Mouse (Mus musculus) liver, postnatal 0 days (tissue): Measurements from ENCODE around the gene Ngp. TPM values are rescaled to one million over a fixed set of nuclear protein-coding genes. Genes with fewer than 3 reads are reported as not detected.

ENCODE experiments used
- ATAC-seq: fragments of 200-750 bp; cut with Nextera tagmentation; 2 replicates; pipeline ENCODE4 v1.8.0; 2017; ENCODE audit warnings: mild to moderate bottlenecking, moderate library complexity
- DNase-seq: peaks from one replicate; pipeline ENCODE4 v3.0.0-alpha.2; 2016
- H3K27ac ChIP-seq: fragments of 300-500 bp; sonication (generic); 2 replicates; pipeline ENCODE4 v1.5.1; 2014; ENCODE audit warnings: antibody characterized with exemption, moderate library complexity, mild to moderate bottlenecking, low read depth
- H3K27me3 ChIP-seq: fragments of 300-500 bp; sonication (generic); 2 replicates; pipeline ENCODE4 v1.6.1; 2014; ENCODE audit warnings: low read length, control low read depth, mixed read lengths; ENCODE audit not compliant: insufficient read depth
- H3K36me3 ChIP-seq: fragments of 300-500 bp; sonication (generic); replicated peaks from 2 replicates; pipeline ENCODE4 v1.6.1; 2014; ENCODE audit warnings: mild to moderate bottlenecking, control low read depth, low read length, moderate library complexity, mixed read lengths; ENCODE audit not compliant: insufficient read depth
- H3K4me1 ChIP-seq: fragments of 300-500 bp; sonication (generic); 2 replicates; pipeline ENCODE4 v1.6.1; 2014; ENCODE audit warnings: antibody characterized with exemption, mild to moderate bottlenecking, control low read depth; ENCODE audit not compliant: insufficient read depth
- H3K4me2 ChIP-seq: fragments of 300-500 bp; sonication (generic); 2 replicates; pipeline ENCODE4 v1.6.1; 2014; ENCODE audit warnings: low read depth, mild to moderate bottlenecking, low read length, moderate library complexity, mixed read lengths
- H3K4me3 ChIP-seq: fragments of 300-500 bp; sonication (generic); 2 replicates; pipeline ENCODE4 v1.5.1; 2014; ENCODE audit warnings: low read depth, low read length
- H3K9ac ChIP-seq: fragments of 300-500 bp; sonication (generic); replicated peaks from 2 replicates; pipeline ENCODE4 v1.6.1; 2014; ENCODE audit warnings: mild to moderate bottlenecking, moderate library complexity
- H3K9me3 ChIP-seq: fragments of 300-500 bp; sonication (generic); 2 replicates; pipeline ENCODE4 v1.6.1; 2016; ENCODE audit warnings: mild to moderate bottlenecking, control low read depth, low read length, mixed read lengths
- CTCF ChIP-seq: sonication (generic); IDR thresholded peaks from 2 replicates; pipeline ENCODE4 v1.5.1; 2016; ENCODE audit warnings: antibody characterized with exemption, low read depth
- EP300 ChIP-seq: IDR thresholded peaks from 2 replicates; pipeline ENCODE4 v1.6.1; 2016; ENCODE audit warnings: antibody characterized with exemption, low read depth, mild to moderate bottlenecking
- WGBS: fragments of 180-500 bp; shearing (Covaris S2); extraction: QIAGEN DNeasy Blood & Tissue Kit; methylation state at CpG from one replicate; pipeline ENCODE4 v1.1.7; 2014; ENCODE audit not compliant: insufficient replicate concordance; 5-methylcytosine and 5-hydroxymethylcytosine counted together
- polyA plus RNA-seq: library from polyadenylated mRNA; unstranded; fragments of >200 nt; fragmentation: Nextera tagmentation; extraction: Ambion mirVana; gene quantifications from 2 replicates; pipeline ENCODE4 v1.2.1, GENCODE M21; 2015

Ngp gene
- polyA plus RNA-seq, 1 experiment from 2014 or later, result 1,016 TPM

DNA sequence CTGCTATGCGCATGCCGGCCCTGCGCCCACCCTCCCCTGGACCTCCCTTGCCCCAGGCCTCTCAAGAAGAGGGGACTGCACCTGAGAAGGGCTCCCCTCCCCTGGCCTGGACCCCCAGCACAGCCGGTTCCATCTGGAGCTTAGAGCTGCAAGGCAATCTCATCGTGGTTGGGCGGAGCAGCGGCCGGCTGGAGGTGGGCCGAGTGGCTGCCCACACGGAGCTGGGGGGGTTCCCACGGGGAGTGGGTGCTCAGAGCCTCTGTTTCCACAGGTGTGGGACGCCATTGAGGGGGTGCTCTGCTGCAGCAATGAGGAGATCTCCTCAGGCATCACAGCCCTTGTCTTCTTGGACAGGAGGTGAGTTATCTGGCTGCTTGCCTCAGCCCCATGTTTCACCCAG is 38.3 kb upstream of the Ngp start:
- no peak for TF ChIP-seq EP300
- Histone ChIP-seq H3K27me3 (no peaks in the 10 kb centered on the region), H3K4me2 (no peak overlapping the region), H3K9ac (no peak overlapping the region), H3K27ac (no peak overlapping the region), H3K4me3 (no peak overlapping the region), H3K9me3 (no peaks in the 10 kb centered on the region), H3K4me1 (no peaks in the 10 kb centered on the region), H3K36me3 (peaks cover 61% of the 10 kb centered on the region)
- WGBS, result 82% methylated on average over 11 of the region's 12 CpGs
- no peak for ATAC-seq
- no peak for DNase-seq

DNA sequence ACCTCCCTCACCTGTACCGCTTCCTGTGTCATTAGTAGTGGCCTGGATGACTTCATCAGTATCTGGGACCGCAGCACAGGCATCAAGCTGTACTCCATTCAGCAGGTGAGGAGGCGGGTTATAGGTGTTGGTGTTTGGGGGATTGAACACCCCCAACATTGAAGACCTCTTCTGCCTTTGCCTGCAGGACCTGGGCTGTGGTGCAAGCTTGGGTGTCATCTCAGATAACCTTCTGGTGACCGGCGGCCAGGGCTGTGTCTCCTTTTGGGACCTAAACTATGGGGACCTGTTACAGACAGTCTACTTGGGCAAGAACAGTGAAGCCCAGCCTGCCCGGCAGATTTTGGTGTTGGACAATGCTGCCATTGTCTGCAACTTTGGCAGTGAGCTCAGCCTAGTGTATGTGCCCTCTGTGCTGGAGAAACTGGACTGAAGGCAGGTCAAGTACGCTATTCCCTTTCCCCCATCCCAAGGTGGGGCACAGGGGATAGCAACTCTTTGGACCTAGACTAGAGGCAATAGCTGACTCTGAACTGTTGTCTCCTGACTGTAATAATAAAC is 35.1 kb upstream of the Ngp start:
- peaks cover 72% of the 10 kb centered on the region for H3K36me3 ChIP-seq
- TF ChIP-seq CTCF (no peak), EP300 (no peak)
- no peak for ATAC-seq

DNA sequence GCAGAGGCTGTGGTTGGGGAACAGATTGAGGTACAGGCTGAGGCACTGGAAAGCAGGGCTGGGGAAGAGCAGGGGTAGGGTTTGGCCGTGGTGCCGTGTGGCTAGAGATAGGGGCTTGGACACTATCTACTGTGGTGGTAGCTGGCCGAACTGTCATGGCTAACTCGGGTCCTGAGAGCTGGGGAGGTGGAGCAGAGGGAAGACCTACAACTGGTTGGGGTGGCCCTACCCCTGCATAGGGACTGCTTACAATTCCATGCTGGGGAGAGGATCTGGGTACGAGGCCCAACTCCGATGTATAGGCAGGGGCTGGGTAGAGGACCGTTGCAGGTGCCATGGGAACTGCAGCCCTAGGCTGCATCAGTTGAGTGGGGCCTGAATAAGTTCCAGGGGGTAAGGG is 31.5 kb upstream of the Ngp start:
- TF ChIP-seq CTCF (no peak), EP300 (no peak)
- ATAC-seq (no peak), DNase-seq (no peak)
- Histone ChIP-seq H3K27me3 (no peaks in the 10 kb centered on the region), H3K36me3 (peaks cover 61% of the 10 kb centered on the region), H3K9ac (no peak overlapping the region), H3K4me3 (no peak overlapping the region), H3K9me3 (no peaks in the 10 kb centered on the region), H3K27ac (no peak overlapping the region), H3K4me1 (no peaks in the 10 kb centered on the region), H3K4me2 (no peak overlapping the region)
- WGBS, result 90% methylated on average over 7 of the region's 7 CpGs

More for the DNA sequence above, 35.1 kb upstream of the Ngp start:
- Histone ChIP-seq H3K4me1 (no peaks in the 10 kb centered on the region), H3K27ac (no peak overlapping the region), H3K9ac (no peak overlapping the region), H3K9me3 (no peaks in the 10 kb centered on the region), H3K4me3 (no peak overlapping the region), H3K27me3 (no peaks in the 10 kb centered on the region), H3K4me2 (no peak overlapping the region)
- WGBS, result 79% methylated on average over 7 of the region's 7 CpGs
- DNase-seq, result no peak

GRCm38 (mm10) chr9:110390843-110391242 is 28.7 kb upstream of the Ngp start:
- H3K4me2 ChIP-seq, result no peak overlapping the region
- H3K9ac ChIP-seq, result no peak overlapping the region
- peaks cover 49% of the 10 kb centered on the region for H3K36me3 ChIP-seq
- H3K27ac ChIP-seq, result no peak overlapping the region
- H3K9me3 ChIP-seq, result no peaks in the 10 kb centered on the region
- WGBS, result 77% methylated on average over 3 of the region's 3 CpGs
- H3K4me1 ChIP-seq, result no peaks in the 10 kb centered on the region
- TF ChIP-seq EP300, result no peak
- no peak for TF ChIP-seq CTCF
- no peak overlapping the region for H3K4me3 ChIP-seq
- H3K27me3 ChIP-seq, result no peaks in the 10 kb centered on the region
- DNase-seq, result no peak
- ATAC-seq, result no peak

DNA sequence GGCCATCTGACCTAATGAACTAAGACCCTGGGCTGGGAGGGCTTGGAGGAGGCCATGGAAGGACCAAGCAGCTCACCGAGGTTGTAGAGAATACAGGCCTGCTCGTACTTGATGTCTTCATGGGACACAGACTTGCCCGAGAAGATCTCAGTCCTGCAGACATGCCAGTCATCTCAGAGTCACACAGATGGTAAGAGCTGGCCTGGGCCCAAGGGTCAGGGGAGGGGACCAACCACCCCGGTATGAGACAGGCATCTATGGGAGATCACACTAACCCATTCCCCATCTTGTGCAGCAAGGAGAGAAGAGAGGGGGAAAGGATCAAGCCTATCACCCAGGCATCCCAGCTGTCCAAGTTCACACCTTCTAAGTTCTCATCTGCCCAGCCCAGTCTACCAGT is 26.3 kb upstream of the Ngp start:
- peaks cover 40% of the 10 kb centered on the region for H3K36me3 ChIP-seq
- no peaks in the 10 kb centered on the region for H3K9me3 ChIP-seq
- WGBS, result 76% methylated on average over 4 of the region's 4 CpGs
- H3K27ac ChIP-seq, result no peak overlapping the region
- H3K27me3 ChIP-seq, result no peaks in the 10 kb centered on the region
- TF ChIP-seq EP300, result no peak
- TF ChIP-seq CTCF, result no peak
- H3K9ac ChIP-seq, result no peak overlapping the region
- H3K4me1 ChIP-seq, result no peaks in the 10 kb centered on the region
- H3K4me3 ChIP-seq, result no peak overlapping the region
- DNase-seq (no peak), ATAC-seq (no peak)
- H3K4me2 ChIP-seq, result no peak overlapping the region

GRCm38 (mm10) chr9:110400650-110401049 is 18.9 kb upstream of the Ngp start:
- DNase-seq (no peak), ATAC-seq (no peak)
- Histone ChIP-seq H3K4me3 (no peak overlapping the region), H3K36me3 (peaks cover 13% of the 10 kb centered on the region), H3K4me2 (no peak overlapping the region), H3K27ac (no peak overlapping the region), H3K9ac (no peak overlapping the region), H3K4me1 (0 out of 2 replicates have a peak, but pooled peaks cover 2% of the 10 kb centered on the region), H3K27me3 (no peaks in the 10 kb centered on the region), H3K9me3 (no peaks in the 10 kb centered on the region)
- WGBS, result 78% methylated on average over 5 of the region's 5 CpGs
- TF ChIP-seq EP300 (no peak), CTCF (no peak)

- H3K27me3 ChIP-seq, result no peaks in the 10 kb centered on the region
- H3K9ac ChIP-seq, result no peak overlapping the region
- no peak overlapping the region for H3K4me2 ChIP-seq
- H3K4me3 ChIP-seq, result no peak overlapping the region
- peaks cover 12% of the 10 kb centered on the region for H3K4me1 ChIP-seq
- DNase-seq (no peak), ATAC-seq (no peak)
- H3K36me3 ChIP-seq, result peaks cover 3% of the 10 kb centered on the region
- WGBS, result 65% methylated on average over 2 of the region's 2 CpGs
- no peaks in the 10 kb centered on the region for H3K9me3 ChIP-seq
- H3K27ac ChIP-seq, result no peak overlapping the region
- TF ChIP-seq EP300, result no peak
- no peak for TF ChIP-seq CTCF
Observed at GRCm38 (mm10) chr9:110402731-110403130, 16.8 kb upstream of the Ngp start.
